Mouse (Mus musculus): Measurements from ENCODE around the gene Arhgap44. TPM values are rescaled to one million over a fixed set of nuclear protein-coding genes. Genes with fewer than 3 reads are reported as not detected.

Arhgap44 gene
- 1.0 and 1.2 TPM in 2 replicates for polyA plus RNA-seq (2016; fragmentation: Nextera tagmentation; extraction: Ambion mirVana)

GRCm38 (mm10) chr11:65162767-65163120 is at the start of gene Arhgap44:
Arhgap44 (minus strand) TSS chr11:65162961.
- Histone ChIP-seq H3K4me2 (peak within 1 kb of the TSS; percentile 72), H3K27ac (no peak within 1 kb of the TSS), H3K9ac (peak within 1 kb of the TSS; percentile 52), H3K36me3 (no peaks in the 10 kb centered on the region), H3K4me1 (0 out of 2 replicates have a peak, but pooled peaks cover 5% of the 10 kb centered on the region), H3K4me3 (peak within 1 kb of the TSS; percentile 62), H3K9me3 (replicated peaks) (no peaks in the 10 kb centered on the region), H3K27me3 (replicated peaks) (peaks cover 28% of the 10 kb centered on the region)
- ATAC-seq = peak; percentile 52
- under 1% methylated on average over 27 of the region's 27 CpGs for WGBS (ENCODE audit: insufficient replicate concordance)

- 62% methylated on average over 6 of the region's 6 CpGs for WGBS (ENCODE audit: insufficient replicate concordance)
- no peaks in the 10 kb centered on the region for H3K4me1 ChIP-seq
- no peaks in the 10 kb centered on the region for H3K9me3 ChIP-seq (replicated peaks)
Measured at GRCm38 (mm10) chr11:65211701-65212100, 48.9 kb upstream of the Arhgap44 start.

GRCm38 (mm10) chr11:65209441-65209840 is 46.7 kb upstream of the Arhgap44 start:
- no peak overlapping the region for H3K9ac ChIP-seq
- no peak for ATAC-seq
- no peak overlapping the region for H3K27ac ChIP-seq
- H3K27me3 ChIP-seq (replicated peaks) = no peaks in the 10 kb centered on the region
- no peak overlapping the region for H3K4me3 ChIP-seq
- no peaks in the 10 kb centered on the region for H3K36me3 ChIP-seq
- no peak overlapping the region for H3K4me2 ChIP-seq
- no peaks in the 10 kb centered on the region for H3K9me3 ChIP-seq (replicated peaks)
- WGBS (ENCODE audit: insufficient replicate concordance) = 45% methylated on average over 6 of the region's 6 CpGs
- no peaks in the 10 kb centered on the region for H3K4me1 ChIP-seq

More at GRCm38 (mm10) chr11:65211701-65212100, 48.9 kb upstream of the Arhgap44 start:
- H3K27ac ChIP-seq = no peak overlapping the region
- no peaks in the 10 kb centered on the region for H3K27me3 ChIP-seq (replicated peaks)
- H3K4me3 ChIP-seq = no peak overlapping the region
- ATAC-seq = no peak
- H3K4me2 ChIP-seq = no peak overlapping the region
- no peak overlapping the region for H3K9ac ChIP-seq
- no peaks in the 10 kb centered on the region for H3K36me3 ChIP-seq

- H3K4me2 ChIP-seq = no peak overlapping the region
- H3K27ac ChIP-seq = no peak overlapping the region
- no peaks in the 10 kb centered on the region for H3K9me3 ChIP-seq (replicated peaks)
- no peaks in the 10 kb centered on the region for H3K36me3 ChIP-seq
- no peak overlapping the region for H3K4me3 ChIP-seq
- WGBS (ENCODE audit: insufficient replicate concordance) = 58% methylated on average over 5 of the region's 5 CpGs
- H3K9ac ChIP-seq = no peak overlapping the region
- H3K4me1 ChIP-seq = no peaks in the 10 kb centered on the region
- no peaks in the 10 kb centered on the region for H3K27me3 ChIP-seq (replicated peaks)
- ATAC-seq = no peak
Measured at GRCm38 (mm10) chr11:65205306-65205705, 42.5 kb upstream of the Arhgap44 start.

GRCm38 (mm10) chr11:65204651-65205050 is 41.9 kb upstream of the Arhgap44 start:
- Histone ChIP-seq H3K36me3 (no peaks in the 10 kb centered on the region), H3K9me3 (replicated peaks) (no peaks in the 10 kb centered on the region), H3K9ac (no peak overlapping the region), H3K4me2 (no peak overlapping the region), H3K4me1 (no peaks in the 10 kb centered on the region), H3K27me3 (replicated peaks) (no peaks in the 10 kb centered on the region), H3K4me3 (no peak overlapping the region), H3K27ac (no peak overlapping the region)
- ATAC-seq = no peak
- 71% methylated on average over 13 of the region's 13 CpGs for WGBS (ENCODE audit: insufficient replicate concordance)

- H3K9ac ChIP-seq = no peak overlapping the region
- no peaks in the 10 kb centered on the region for H3K4me1 ChIP-seq
- no peak overlapping the region for H3K4me2 ChIP-seq
- no peaks in the 10 kb centered on the region for H3K27me3 ChIP-seq (replicated peaks)
- no peaks in the 10 kb centered on the region for H3K9me3 ChIP-seq (replicated peaks)
- H3K36me3 ChIP-seq = no peaks in the 10 kb centered on the region
- no peak overlapping the region for H3K4me3 ChIP-seq
- H3K27ac ChIP-seq = no peak overlapping the region
- WGBS (ENCODE audit: insufficient replicate concordance) = 53% methylated on average over 1 of the region's 1 CpGs
- ATAC-seq = no peak
Measured at GRCm38 (mm10) chr11:65203020-65203419, 40.3 kb upstream of the Arhgap44 start.

- Histone ChIP-seq H3K27ac (no peak overlapping the region), H3K4me2 (no peak overlapping the region), H3K4me3 (no peak overlapping the region), H3K4me1 (no peaks in the 10 kb centered on the region), H3K36me3 (no peaks in the 10 kb centered on the region), H3K27me3 (replicated peaks) (no peaks in the 10 kb centered on the region), H3K9me3 (replicated peaks) (no peaks in the 10 kb centered on the region), H3K9ac (no peak overlapping the region)
- no peak for ATAC-seq
- WGBS (ENCODE audit: insufficient replicate concordance) = 39% methylated on average over 5 of the region's 5 CpGs
Measured at GRCm38 (mm10) chr11:65202236-65202635, 39.5 kb upstream of the Arhgap44 start.

- H3K36me3 ChIP-seq = no peaks in the 10 kb centered on the region
- H3K4me3 ChIP-seq = no peak overlapping the region
- 58% methylated on average over 3 of the region's 3 CpGs for WGBS (ENCODE audit: insufficient replicate concordance)
- H3K4me1 ChIP-seq = no peaks in the 10 kb centered on the region
- no peaks in the 10 kb centered on the region for H3K27me3 ChIP-seq (replicated peaks)
- no peak overlapping the region for H3K27ac ChIP-seq
- no peak for ATAC-seq
- H3K9ac ChIP-seq = no peak overlapping the region
- H3K4me2 ChIP-seq = no peak overlapping the region
- H3K9me3 ChIP-seq (replicated peaks) = no peaks in the 10 kb centered on the region
Measured at GRCm38 (mm10) chr11:65198026-65198425, 35.3 kb upstream of the Arhgap44 start.

GRCm38 (mm10) chr11:65197280-65197679 is 34.5 kb upstream of the Arhgap44 start:
- no peak overlapping the region for H3K27ac ChIP-seq
- H3K27me3 ChIP-seq (replicated peaks) = 0 out of 2 replicates have a peak, but pooled peaks cover 3% of the 10 kb centered on the region
- no peak overlapping the region for H3K4me3 ChIP-seq
- H3K4me2 ChIP-seq = no peak overlapping the region
- ATAC-seq = no peak
- 4% methylated on average over 3 of the region's 3 CpGs for WGBS (ENCODE audit: insufficient replicate concordance)
- H3K4me1 ChIP-seq = no peaks in the 10 kb centered on the region
- no peaks in the 10 kb centered on the region for H3K9me3 ChIP-seq (replicated peaks)
- H3K36me3 ChIP-seq = no peaks in the 10 kb centered on the region
- no peak overlapping the region for H3K9ac ChIP-seq

- Histone ChIP-seq H3K4me2 (no peak overlapping the region), H3K9ac (no peak overlapping the region), H3K4me3 (no peak overlapping the region), H3K36me3 (no peaks in the 10 kb centered on the region), H3K9me3 (replicated peaks) (no peaks in the 10 kb centered on the region), H3K27ac (no peak overlapping the region), H3K27me3 (replicated peaks) (no peaks in the 10 kb centered on the region), H3K4me1 (no peaks in the 10 kb centered on the region)
- ATAC-seq = no peak
- 56% methylated on average over 12 of the region's 12 CpGs for WGBS (ENCODE audit: insufficient replicate concordance)
Measured at GRCm38 (mm10) chr11:65186974-65187373, 24.2 kb upstream of the Arhgap44 start.

GRCm38 (mm10) chr11:65185114-65185513 is 22.4 kb upstream of the Arhgap44 start:
- WGBS (ENCODE audit: insufficient replicate concordance) = 77% methylated on average over 1 of the region's 1 CpGs
- H3K27ac ChIP-seq = no peak overlapping the region
- ATAC-seq = no peak
- H3K9ac ChIP-seq = no peak overlapping the region
- no peak overlapping the region for H3K4me2 ChIP-seq
- no peaks in the 10 kb centered on the region for H3K27me3 ChIP-seq (replicated peaks)
- H3K36me3 ChIP-seq = no peaks in the 10 kb centered on the region
- H3K4me3 ChIP-seq = no peak overlapping the region
- no peaks in the 10 kb centered on the region for H3K4me1 ChIP-seq
- no peaks in the 10 kb centered on the region for H3K9me3 ChIP-seq (replicated peaks)

- Histone ChIP-seq H3K9ac (no peak overlapping the region), H3K4me1 (no peaks in the 10 kb centered on the region), H3K27ac (no peak overlapping the region), H3K36me3 (no peaks in the 10 kb centered on the region), H3K9me3 (replicated peaks) (no peaks in the 10 kb centered on the region), H3K27me3 (replicated peaks) (no peaks in the 10 kb centered on the region; the same call in 1 of the 2 replicates), H3K4me2 (no peak overlapping the region), H3K4me3 (no peak overlapping the region)
- 60% methylated on average over 4 of the region's 4 CpGs for WGBS (ENCODE audit: insufficient replicate concordance)
- ATAC-seq = no peak
Measured at GRCm38 (mm10) chr11:65170121-65170750, 7.5 kb upstream of the Arhgap44 start.

Measured in liver, embryonic 12.5 days (tissue).